Mouse (Mus musculus): ENCODE data around the gene 3110082I17Rik. TPM values are rescaled to one million over a fixed set of nuclear protein-coding genes. Genes with fewer than 3 reads are reported as not detected.

3110082I17Rik gene
- polyA plus RNA-seq, 1 experiment from 2014 or later, result 19.5 TPM

DNA sequence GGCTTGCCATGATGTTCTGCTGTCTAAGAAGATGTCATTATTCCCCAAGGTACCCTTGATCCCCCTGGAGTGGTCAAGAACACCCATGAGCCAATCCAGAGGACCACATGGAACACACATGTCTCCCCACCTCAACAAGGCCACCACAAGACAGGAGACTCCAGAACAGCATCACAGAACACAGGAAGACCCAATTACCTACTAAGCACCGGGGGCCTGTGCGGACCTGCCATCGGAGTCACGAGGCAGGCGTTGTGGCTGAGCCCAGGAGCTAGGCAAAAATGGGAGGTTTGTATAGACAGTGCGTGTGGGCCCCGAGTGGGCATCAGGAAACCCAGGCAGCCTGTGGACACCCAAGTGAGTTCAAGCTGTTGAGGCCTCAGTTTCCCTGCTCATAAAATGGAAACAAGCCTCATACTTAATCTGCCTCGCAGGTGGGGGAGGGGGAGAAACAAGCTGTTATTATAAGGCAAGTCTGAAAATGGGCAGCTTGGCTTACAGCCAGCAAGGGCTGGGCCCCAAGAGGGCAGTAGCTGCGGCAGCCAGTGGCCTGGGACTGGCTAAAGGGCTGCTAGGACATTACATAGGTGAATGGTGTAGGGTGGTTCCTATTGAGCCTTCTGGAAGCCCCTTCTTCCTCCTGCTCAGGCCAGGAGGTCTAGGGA, 136.9 kb downstream of the 3110082I17Rik start:
- H3K4me3 ChIP-seq (replicated peaks), result peak overlapping the region; percentile 67; the same call in 1 of the 2 replicates
- peaks cover 19% of the 10 kb centered on the region for H3K4me1 ChIP-seq (replicated peaks)
- H3K9me3 ChIP-seq, result no peaks in the 10 kb centered on the region
- H3K9ac ChIP-seq (replicated peaks), result no peak overlapping the region
- peak overlapping the region; percentile 91 for H3K4me2 ChIP-seq (replicated peaks)
- 84% methylated on average over 9 of the region's 9 CpGs for WGBS
- no peak for ATAC-seq
- H3K27me3 ChIP-seq, result peaks cover 51% of the 10 kb centered on the region
- H3K36me3 ChIP-seq, result no peaks in the 10 kb centered on the region
- no peak overlapping the region for H3K27ac ChIP-seq

GRCm38 (mm10) chr5:139321331-139321730, 139.0 kb downstream of the 3110082I17Rik start:
- Histone ChIP-seq H3K4me2 (replicated peaks) (no peak overlapping the region), H3K4me1 (replicated peaks) (peaks cover 19% of the 10 kb centered on the region)

DNA sequence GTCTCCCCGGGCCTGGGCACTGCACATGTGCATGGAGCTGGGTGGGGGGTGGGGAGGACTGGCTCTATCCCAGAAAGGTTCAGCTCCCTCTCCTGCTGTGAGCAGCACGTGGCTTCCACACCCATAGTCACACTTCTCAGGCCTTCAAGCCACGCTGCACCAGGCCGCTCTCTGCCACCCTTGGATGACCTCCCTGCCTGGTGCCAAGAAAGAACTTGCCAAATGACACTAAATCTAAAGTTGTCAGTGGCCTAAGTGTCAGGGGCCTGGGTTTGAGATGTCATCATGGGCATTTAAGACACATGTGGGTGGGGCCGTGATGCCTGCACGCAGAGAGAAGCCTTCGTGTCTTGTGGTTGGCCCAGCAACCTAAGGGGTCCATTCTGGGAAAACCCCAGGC, 139.9 kb downstream of the 3110082I17Rik start:
- no peak for ATAC-seq
- H3K4me3 ChIP-seq (replicated peaks), result no peak overlapping the region
- no peaks in the 10 kb centered on the region for H3K36me3 ChIP-seq
- H3K4me1 ChIP-seq (replicated peaks), result peaks cover 19% of the 10 kb centered on the region
- H3K9ac ChIP-seq (replicated peaks), result no peak overlapping the region
- H3K27ac ChIP-seq, result no peak overlapping the region
- WGBS, result 82% methylated on average over 7 of the region's 7 CpGs
- H3K9me3 ChIP-seq, result no peaks in the 10 kb centered on the region
- H3K4me2 ChIP-seq (replicated peaks), result no peak overlapping the region
- H3K27me3 ChIP-seq, result peaks cover 29% of the 10 kb centered on the region

More at GRCm38 (mm10) chr5:139321331-139321730, 139.0 kb downstream of the 3110082I17Rik start:
- H3K27me3 ChIP-seq, result peaks cover 38% of the 10 kb centered on the region
- H3K4me3 ChIP-seq (replicated peaks), result no peak overlapping the region
- H3K36me3 ChIP-seq, result no peaks in the 10 kb centered on the region
- H3K27ac ChIP-seq, result no peak overlapping the region
- no peak overlapping the region for H3K9ac ChIP-seq (replicated peaks)
- H3K9me3 ChIP-seq, result no peaks in the 10 kb centered on the region
- ATAC-seq, result no peak
- WGBS, result 79% methylated on average over 6 of the region's 6 CpGs

GRCm38 (mm10) chr5:139317751-139318504, 142.4 kb downstream of the 3110082I17Rik start:
- H3K9ac ChIP-seq (replicated peaks), result no peak overlapping the region
- ATAC-seq, result no peak
- H3K4me1 ChIP-seq (replicated peaks), result no peaks in the 10 kb centered on the region
- no peak overlapping the region for H3K4me3 ChIP-seq (replicated peaks)
- H3K27me3 ChIP-seq, result peaks cover 5% of the 10 kb centered on the region; the same call in 1 of the 2 replicates
- H3K36me3 ChIP-seq, result no peaks in the 10 kb centered on the region
- no peaks in the 10 kb centered on the region for H3K9me3 ChIP-seq
- H3K4me2 ChIP-seq (replicated peaks), result no peak overlapping the region
- WGBS, result 66% methylated on average over 21 of the region's 21 CpGs
- H3K27ac ChIP-seq, result no peak overlapping the region

DNA sequence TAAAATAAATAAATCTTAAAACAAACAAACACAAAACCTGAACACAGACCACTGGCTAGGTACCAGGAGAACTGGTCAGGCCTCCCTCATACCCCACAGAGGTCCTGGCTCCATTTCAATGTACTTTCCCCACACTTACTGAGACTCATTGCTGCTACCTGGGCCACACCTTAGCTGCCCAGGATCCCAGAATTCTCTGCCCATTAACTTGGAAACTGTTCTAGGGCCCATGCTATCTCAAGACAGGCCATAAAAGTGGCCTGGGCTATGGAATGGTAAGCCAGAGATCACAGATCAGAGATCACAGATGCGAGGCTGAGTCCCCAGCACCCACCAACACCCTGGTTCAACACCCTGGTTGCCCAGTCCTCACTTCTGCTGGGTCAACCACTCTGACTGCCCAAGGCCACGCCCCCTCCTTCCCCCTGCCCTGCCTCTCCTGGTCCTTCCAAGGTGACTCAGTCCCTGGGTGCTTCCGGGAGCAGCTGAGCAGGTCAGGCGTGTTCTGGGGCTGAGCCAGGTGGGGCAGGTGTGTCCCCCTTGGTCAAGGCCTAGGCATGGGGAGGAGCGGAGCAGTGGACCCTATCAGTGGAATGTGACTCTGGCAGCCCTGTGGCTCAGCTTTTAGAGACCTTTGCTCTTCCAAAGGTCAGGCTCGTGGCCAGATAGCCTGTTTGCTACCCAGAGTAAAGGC, 143.2 kb downstream of the 3110082I17Rik start:
- Histone ChIP-seq H3K4me3 (replicated peaks) (no peak overlapping the region), H3K9me3 (no peaks in the 10 kb centered on the region), H3K4me1 (replicated peaks) (no peaks in the 10 kb centered on the region), H3K27me3 (no peaks in the 10 kb centered on the region), H3K36me3 (no peaks in the 10 kb centered on the region), H3K27ac (no peak overlapping the region), H3K4me2 (replicated peaks) (no peak overlapping the region), H3K9ac (replicated peaks) (no peak overlapping the region)
- 81% methylated on average over 6 of the region's 6 CpGs for WGBS
- ATAC-seq, result no peak

GRCm38 (mm10) chr5:139314941-139315642, 145.2 kb downstream of the 3110082I17Rik start:
- H3K36me3 ChIP-seq, result no peaks in the 10 kb centered on the region
- H3K27me3 ChIP-seq, result no peaks in the 10 kb centered on the region
- H3K9ac ChIP-seq (replicated peaks), result no peak overlapping the region
- WGBS, result 80% methylated on average over 12 of the region's 12 CpGs
- no peaks in the 10 kb centered on the region for H3K9me3 ChIP-seq
- H3K4me2 ChIP-seq (replicated peaks), result no peak overlapping the region
- H3K27ac ChIP-seq, result no peak overlapping the region
- ATAC-seq, result no peak
- H3K4me3 ChIP-seq (replicated peaks), result no peak overlapping the region
- H3K4me1 ChIP-seq (replicated peaks), result no peaks in the 10 kb centered on the region

DNA sequence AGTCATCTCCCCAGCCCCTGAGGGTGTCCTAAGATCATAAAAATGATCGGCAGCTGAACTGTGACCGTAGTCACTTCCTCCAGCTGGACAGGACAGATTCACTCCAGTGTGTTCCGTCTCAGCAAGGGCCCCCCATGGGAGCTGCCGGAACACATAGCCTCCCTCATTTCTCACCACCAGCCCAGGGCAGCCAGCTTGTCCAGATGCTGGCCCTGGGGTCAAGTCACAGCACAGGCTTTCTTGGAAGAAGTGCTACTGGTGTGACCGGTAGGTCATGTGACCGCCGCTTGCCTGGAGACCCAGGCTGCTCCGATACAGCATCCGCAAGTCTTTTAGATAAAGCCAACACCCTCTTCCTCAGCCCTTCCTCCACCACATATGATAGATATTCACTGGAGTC, 146.8 kb downstream of the 3110082I17Rik start:
- ATAC-seq, result no peak
- Histone ChIP-seq H3K36me3 (no peaks in the 10 kb centered on the region), H3K4me1 (replicated peaks) (no peaks in the 10 kb centered on the region), H3K27me3 (no peaks in the 10 kb centered on the region), H3K4me3 (replicated peaks) (no peak overlapping the region), H3K4me2 (replicated peaks) (no peak overlapping the region), H3K9ac (replicated peaks) (no peak overlapping the region), H3K27ac (no peak overlapping the region), H3K9me3 (no peaks in the 10 kb centered on the region)
- 95% methylated on average over 9 of the region's 9 CpGs for WGBS

DNA sequence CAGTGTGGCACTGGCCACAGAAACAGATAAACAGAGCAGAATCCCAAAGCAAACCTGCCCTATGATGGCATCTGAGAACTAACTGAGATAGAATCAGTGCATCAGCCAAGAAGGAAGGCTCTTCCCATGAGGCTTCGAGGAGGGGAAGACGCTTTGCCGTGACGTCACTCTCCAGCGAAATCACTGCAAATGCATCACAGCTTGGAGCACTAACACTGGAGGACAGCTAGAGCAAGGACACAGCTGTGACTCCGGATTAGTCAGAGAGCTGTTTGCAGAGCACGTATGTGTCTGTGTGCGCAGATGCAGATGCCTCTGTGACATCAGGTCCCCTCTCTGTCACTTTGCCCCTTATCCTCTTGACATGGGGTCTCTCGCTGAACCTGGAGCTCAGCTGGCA, 148.5 kb downstream of the 3110082I17Rik start:
- H3K9ac ChIP-seq (replicated peaks), result no peak overlapping the region
- H3K27me3 ChIP-seq, result no peaks in the 10 kb centered on the region
- ATAC-seq, result no peak
- no peaks in the 10 kb centered on the region for H3K4me1 ChIP-seq (replicated peaks)
- no peak overlapping the region for H3K27ac ChIP-seq
- H3K4me2 ChIP-seq (replicated peaks), result no peak overlapping the region
- 89% methylated on average over 9 of the region's 9 CpGs for WGBS
- no peak overlapping the region for H3K4me3 ChIP-seq (replicated peaks)
- no peaks in the 10 kb centered on the region for H3K9me3 ChIP-seq
- H3K36me3 ChIP-seq, result no peaks in the 10 kb centered on the region

DNA sequence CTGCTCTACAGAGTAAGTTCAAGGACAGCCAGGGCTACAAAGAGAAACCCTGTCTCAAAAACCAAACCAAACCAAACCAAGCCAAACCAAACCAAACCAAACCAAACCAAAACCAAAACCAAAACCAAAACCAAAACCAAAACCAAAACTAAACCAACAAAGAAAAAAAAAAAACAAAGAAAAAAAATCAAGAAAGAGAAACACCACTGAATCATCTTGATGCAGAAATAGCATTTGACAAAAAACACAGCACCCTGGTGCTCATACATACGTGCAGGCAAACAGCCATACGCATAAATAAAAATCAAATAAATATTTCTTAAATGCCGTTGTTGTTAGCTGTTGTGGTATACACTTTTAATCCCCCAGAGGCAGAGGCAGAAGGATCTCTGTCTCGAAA, 149.8 kb downstream of the 3110082I17Rik start:
- Histone ChIP-seq H3K27ac (no peak overlapping the region), H3K4me1 (replicated peaks) (no peaks in the 10 kb centered on the region), H3K36me3 (no peaks in the 10 kb centered on the region), H3K9me3 (no peaks in the 10 kb centered on the region), H3K27me3 (no peaks in the 10 kb centered on the region), H3K9ac (replicated peaks) (no peak overlapping the region), H3K4me3 (replicated peaks) (no peak overlapping the region), H3K4me2 (replicated peaks) (no peak overlapping the region)
- 94% methylated on average over 4 of the region's 4 CpGs for WGBS
- no peak for ATAC-seq

DNA sequence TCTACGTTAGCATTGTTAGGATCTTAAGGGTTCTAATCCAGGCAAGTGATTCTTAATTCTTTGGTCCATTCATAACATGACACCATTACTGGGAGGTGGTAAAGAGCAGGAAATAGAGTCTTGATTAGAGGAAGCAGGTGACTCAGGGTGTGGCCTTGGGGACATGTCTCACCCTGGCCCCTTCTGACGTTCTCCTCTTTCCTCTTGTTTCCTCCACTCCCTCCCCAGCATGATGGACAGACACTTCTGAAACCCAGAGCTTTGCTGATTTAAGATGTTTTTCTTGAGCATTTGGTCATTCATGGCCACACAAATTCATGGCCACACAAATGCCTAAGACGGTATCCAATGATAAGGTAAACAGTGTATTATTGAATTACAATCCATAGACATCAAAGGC, 150.4 kb downstream of the 3110082I17Rik start:
- no peak overlapping the region for H3K9ac ChIP-seq (replicated peaks)
- no peak for ATAC-seq
- 83% methylated on average over 3 of the region's 3 CpGs for WGBS

More for the DNA sequence above, 150.4 kb downstream of the 3110082I17Rik start:
- Histone ChIP-seq H3K27ac (no peak overlapping the region), H3K9me3 (no peaks in the 10 kb centered on the region), H3K4me2 (replicated peaks) (no peak overlapping the region), H3K36me3 (no peaks in the 10 kb centered on the region), H3K4me1 (replicated peaks) (no peaks in the 10 kb centered on the region), H3K27me3 (no peaks in the 10 kb centered on the region), H3K4me3 (replicated peaks) (no peak overlapping the region)
